Mouse (Mus musculus): ENCODE measurements at regions not wholly inside any gene's neighbourhood (a gene's known extent, or its start where the extent isn't known, plus 50 kb on each side); places are given as distances from the start of the nearest gene placed in this dataset.

DNA sequence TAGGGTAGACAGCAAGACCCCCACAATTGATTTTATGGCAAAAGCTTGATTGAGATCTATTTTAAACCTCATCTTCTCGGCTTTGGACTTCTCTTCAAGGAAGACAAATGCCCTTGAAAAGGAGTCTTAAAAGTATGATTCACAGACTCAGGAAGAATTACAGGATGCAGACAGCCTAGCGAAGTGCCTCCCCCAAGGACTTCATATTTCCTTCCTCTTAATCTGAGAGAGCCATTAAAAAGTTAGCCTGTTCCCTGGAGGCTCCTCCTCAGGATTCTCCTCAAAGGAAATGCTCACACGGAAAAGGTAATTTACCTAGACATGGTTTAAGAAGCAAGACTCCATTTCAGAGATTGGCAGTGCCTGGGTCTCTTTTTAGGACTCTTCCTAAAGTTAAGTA is 122.1 kb downstream of the Gm10295 start:
- TF ChIP-seq CTCF (IDR thresholded peaks at IDR 0.05; ENCODE audit: borderline replicate concordance, insufficient read depth, low read length) (no peak), POLR2A (IDR thresholded peaks at IDR 0.05; ENCODE audit: low read depth, low read length) (no peak)

Data from embryonic fibroblast, embryonic 13.5 days (primary cell).